Mouse (Mus musculus) adrenal gland, adult (tissue): ENCODE measurements at regions not wholly inside any gene's neighbourhood (a gene's known extent, or its start where the extent isn't known, plus 50 kb on each side); places are given as distances from the start of the nearest gene placed in this dataset.

Source experiments
- DNase-seq, 2 experiments: peaks; one replicate each; pipeline ENCODE4 v3.0.0; 2022 to 2023; ENCODE audit warnings: low spot score in 1 of 2; ENCODE audit not compliant: inconsistent age in 2 of 2

DNA sequence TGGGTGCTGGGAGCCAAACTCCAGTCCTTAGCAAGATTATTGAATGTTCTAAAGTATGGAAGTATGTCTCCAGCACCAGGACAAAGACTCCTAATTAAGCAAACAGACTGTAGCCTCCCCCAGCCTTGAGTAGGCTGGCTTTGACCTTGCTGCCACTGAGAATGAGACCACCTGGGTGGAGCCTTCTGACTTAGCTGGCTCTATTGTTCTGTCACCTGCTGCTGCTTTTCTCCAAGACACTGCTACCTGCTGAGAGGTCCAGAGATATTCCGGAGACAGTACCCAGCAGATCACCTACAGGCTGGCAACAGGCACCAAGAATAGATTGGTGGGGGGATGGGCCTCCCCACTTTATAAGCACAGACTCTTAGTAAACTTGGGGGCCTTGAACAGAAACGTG, 247.5 kb upstream of the Pabpc6 start:
- no peak for DNase-seq

- DNase-seq, result no peak
Observed at GRCm38 (mm10) chr17:9910856-9911255, 241.3 kb upstream of the Pabpc6 start.

DNA sequence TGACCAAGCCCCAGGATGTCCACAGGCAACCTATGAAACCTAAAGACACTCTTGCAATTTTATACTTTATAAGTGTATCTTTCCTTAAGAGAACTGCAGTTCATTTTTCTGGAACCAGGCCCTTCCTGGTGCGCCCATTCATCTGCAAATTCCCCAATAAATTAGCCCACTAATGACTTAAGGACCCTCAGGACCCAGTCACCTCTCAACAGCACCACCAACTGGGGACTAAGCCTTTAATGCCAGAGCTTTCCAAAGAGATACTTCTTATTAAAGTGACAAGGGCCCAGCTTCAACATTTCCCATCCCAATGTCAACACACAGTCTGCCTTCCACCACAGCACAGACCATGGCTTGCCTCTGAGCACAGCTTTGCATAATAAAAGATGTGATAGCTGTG, 237.6 kb upstream of the Pabpc6 start:
- no peak for DNase-seq

GRCm38 (mm10) chr17:9905501-9906462, 236.3 kb upstream of the Pabpc6 start:
- DNase-seq, result peak in 1 of 2 experiments; percentile 52

- no peak for DNase-seq
Observed at GRCm38 (mm10) chr17:9904525-9904991, 235.0 kb upstream of the Pabpc6 start.

DNA sequence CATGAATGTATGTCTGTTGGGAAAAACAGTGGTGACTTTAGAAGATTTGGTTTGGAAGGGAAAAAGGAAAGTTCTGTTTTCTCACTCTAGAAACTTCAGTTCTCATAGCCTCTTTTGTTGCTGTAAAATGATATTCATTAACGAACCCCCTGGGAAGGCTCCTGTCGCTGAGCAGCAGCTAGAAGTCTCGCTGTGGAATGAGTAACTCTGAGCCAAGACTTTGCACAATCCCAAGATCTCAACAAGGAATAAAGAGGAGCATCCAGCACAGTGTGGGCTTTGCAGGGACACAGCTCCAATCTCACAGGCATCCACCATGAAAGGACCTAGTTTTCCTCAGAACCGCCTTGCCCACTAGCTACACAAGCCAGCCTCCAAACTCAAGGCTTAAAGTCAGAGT, 233.8 kb upstream of the Pabpc6 start:
- DNase-seq, result no peak

DNA sequence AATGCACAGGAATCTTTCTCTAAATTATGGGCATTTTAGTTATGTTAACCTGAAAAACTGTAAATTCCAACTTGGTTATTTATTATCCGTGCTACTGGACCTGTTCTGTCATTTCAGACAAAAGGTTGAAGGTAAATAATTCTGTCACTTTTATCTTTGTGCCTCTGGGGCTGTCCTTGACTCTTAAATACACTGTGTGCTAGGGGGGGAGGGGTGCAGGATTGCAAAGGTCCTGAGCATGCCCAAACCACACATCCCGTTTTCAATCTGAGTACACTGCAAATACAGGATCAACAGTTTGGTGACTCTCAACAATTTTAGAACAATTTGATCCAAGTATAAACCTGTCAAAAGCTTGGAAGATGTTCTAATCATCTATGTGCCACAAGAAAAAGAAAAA, 227.4 kb upstream of the Pabpc6 start:
- DNase-seq, result peak; percentile 70 to 81

- no peak for DNase-seq
Observed at GRCm38 (mm10) chr17:9895686-9896082, 226.2 kb upstream of the Pabpc6 start.

GRCm38 (mm10) chr17:9894828-9895685, 225.5 kb upstream of the Pabpc6 start:
- DNase-seq, result peak; percentile 87 to 91

GRCm38 (mm10) chr17:9893966-9894365, 224.4 kb upstream of the Pabpc6 start:
- peak; percentile 27 to 57 for DNase-seq

GRCm38 (mm10) chr17:9892776-9893175, 223.3 kb upstream of the Pabpc6 start:
- DNase-seq, result no peak

DNA sequence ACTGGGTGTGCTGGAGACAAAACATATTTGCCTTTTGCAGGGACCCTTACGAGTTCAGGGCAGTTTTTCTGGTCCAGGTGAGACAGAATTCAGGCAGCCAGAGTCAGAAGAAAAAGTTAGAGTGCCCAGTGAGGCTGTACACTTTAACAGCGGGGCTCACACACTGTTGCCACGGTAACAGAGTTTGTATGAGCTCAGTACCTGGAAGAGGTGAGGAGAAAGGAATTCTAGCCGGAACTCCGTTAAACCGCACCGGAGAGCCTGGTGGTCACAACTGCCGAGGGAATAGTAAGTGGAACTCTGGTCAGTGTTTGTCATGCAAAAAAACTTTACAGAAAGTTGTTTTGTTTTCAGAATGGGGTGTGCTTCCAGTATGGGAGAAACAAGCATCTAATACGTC, 222.6 kb upstream of the Pabpc6 start:
- no peak for DNase-seq

- DNase-seq, result no peak
Observed at GRCm38 (mm10) chr17:9888494-9888893, 219.0 kb upstream of the Pabpc6 start.

GRCm38 (mm10) chr17:9885110-9885509, 215.6 kb upstream of the Pabpc6 start:
- DNase-seq, result peak in 1 of 2 experiments; percentile 45

GRCm38 (mm10) chr17:9882639-9883226, 213.2 kb upstream of the Pabpc6 start:
- DNase-seq, result no peak

DNA sequence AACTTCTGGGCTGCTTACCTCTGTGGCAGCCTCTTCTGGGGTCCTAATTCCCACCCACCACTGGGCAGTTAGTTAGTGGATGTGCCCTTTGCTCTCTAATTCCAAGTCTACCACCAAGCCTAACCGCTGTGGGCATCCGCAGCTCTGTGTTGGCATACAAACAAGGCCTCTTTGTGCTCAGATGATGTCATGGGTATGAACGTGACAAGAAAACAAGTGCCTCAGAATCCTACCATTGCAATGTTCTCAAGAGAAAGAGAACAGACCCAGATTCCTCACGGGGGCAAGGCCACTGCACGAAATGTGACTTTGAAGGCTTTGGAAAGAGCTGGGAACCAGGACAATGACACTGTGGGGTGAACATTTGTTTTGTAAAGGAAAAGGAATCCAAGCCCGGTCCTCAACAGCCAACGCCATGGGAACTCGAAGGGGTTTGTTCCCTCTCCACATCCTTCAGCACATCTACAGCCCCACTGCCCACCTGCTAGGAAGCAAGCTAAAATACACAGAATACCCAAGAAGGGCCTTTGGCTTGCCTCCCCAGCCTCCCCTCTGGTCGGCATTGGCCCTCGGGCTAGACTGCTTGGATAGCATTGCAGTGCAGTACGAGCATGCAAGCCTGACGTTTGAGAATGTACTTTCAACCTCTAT, 210.2 kb upstream of the Pabpc6 start:
- DNase-seq, result no peak

GRCm38 (mm10) chr17:9873695-9874094, 204.2 kb upstream of the Pabpc6 start:
- no peak for DNase-seq

DNA sequence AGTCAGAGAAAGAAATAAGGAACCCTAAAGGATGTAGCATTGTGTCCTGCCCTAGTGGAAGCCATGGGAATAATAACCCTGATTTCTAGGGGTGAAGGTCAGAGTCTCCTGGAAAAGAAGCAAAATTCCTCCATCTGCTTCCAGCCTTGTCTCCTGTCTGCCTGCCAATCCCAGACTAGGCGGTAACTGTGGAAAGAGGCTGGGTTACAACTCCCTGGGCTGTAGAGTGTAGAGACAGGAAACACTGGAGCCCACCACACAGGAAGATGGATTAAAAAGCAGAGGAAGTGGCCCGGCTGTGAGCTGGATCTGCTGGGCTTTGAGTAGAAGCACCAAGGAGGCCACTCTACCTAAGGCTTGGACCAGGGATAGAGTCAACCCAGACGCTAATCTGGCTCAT, 200.7 kb upstream of the Pabpc6 start:
- DNase-seq, result no peak

- DNase-seq, result no peak
Observed at GRCm38 (mm10) chr17:9868747-9869281, 199.3 kb upstream of the Pabpc6 start.

DNA sequence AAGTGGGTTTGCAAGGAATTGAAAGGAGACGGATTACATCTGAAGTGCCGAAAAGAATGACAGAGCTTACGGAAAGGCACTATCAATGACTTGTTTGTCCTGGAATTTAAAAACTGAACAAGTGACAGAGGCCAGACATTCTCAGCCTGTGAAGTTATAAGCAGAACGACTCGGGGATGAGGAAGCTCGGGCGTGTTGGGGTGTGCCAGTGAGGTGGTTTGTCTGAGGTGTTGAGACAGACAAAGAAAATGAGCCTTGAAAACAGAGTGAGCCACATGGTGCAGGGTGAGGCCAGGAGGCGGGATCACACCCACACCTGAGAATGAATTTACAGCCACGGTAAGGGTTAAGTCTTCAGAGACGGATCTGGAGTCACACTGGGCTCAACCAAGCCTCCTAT, 194.7 kb upstream of the Pabpc6 start:
- no peak for DNase-seq
